Mouse (Mus musculus): ENCODE measurements at regions not wholly inside any gene's neighbourhood (a gene's known extent, or its start where the extent isn't known, plus 50 kb on each side); places are given as distances from the start of the nearest gene placed in this dataset.

- no peak for DNase-seq (ENCODE audit: low read depth, low spot score)
Measured at GRCm38 (mm10) chr9:74650036-74650435, 211.7 kb upstream of the Onecut1 start.

GRCm38 (mm10) chr9:74655956-74656355 lies 205.8 kb upstream of the Onecut1 start:
- DNase-seq (ENCODE audit: low read depth, low spot score) = no peak

GRCm38 (mm10) chr9:74656392-74656791 lies 205.3 kb upstream of the Onecut1 start:
- DNase-seq (ENCODE audit: low read depth, low spot score) = no peak

GRCm38 (mm10) chr9:74671356-74671952 lies 190.3 kb upstream of the Onecut1 start:
- no peak for DNase-seq (ENCODE audit: low read depth, low spot score)

- no peak for DNase-seq (ENCODE audit: low read depth, low spot score)
Measured at GRCm38 (mm10) chr9:74672261-74672660, 189.5 kb upstream of the Onecut1 start.

- no peak for DNase-seq (ENCODE audit: low read depth, low spot score)
Measured at GRCm38 (mm10) chr9:74698229-74698628, 163.5 kb upstream of the Onecut1 start.

GRCm38 (mm10) chr9:74705698-74706097 lies 156.0 kb upstream of the Onecut1 start:
- DNase-seq (ENCODE audit: low read depth, low spot score) = no peak

GRCm38 (mm10) chr9:74707608-74708007 lies 154.1 kb upstream of the Onecut1 start:
- no peak for DNase-seq (ENCODE audit: low read depth, low spot score)

GRCm38 (mm10) chr9:74711698-74712097 lies 150.0 kb upstream of the Onecut1 start:
- no peak for DNase-seq (ENCODE audit: low read depth, low spot score)

- DNase-seq (ENCODE audit: low read depth, low spot score) = no peak
Measured at GRCm38 (mm10) chr9:74732451-74732850, 129.3 kb upstream of the Onecut1 start.

- no peak for DNase-seq (ENCODE audit: low read depth, low spot score)
Measured at GRCm38 (mm10) chr9:74741949-74742348, 119.8 kb upstream of the Onecut1 start.

- no peak for DNase-seq (ENCODE audit: low read depth, low spot score)
Measured at GRCm38 (mm10) chr9:74747886-74748285, 113.8 kb upstream of the Onecut1 start.

GRCm38 (mm10) chr9:74758025-74758424 lies 103.7 kb upstream of the Onecut1 start:
- no peak for DNase-seq (ENCODE audit: low read depth, low spot score)

GRCm38 (mm10) chr9:74758876-74759275 lies 102.8 kb upstream of the Onecut1 start:
- DNase-seq (ENCODE audit: low read depth, low spot score) = no peak

- DNase-seq (ENCODE audit: low read depth, low spot score) = no peak
Measured at GRCm38 (mm10) chr9:74780419-74780818, 81.3 kb upstream of the Onecut1 start.

GRCm38 (mm10) chr9:74793394-74793793 lies 68.3 kb upstream of the Onecut1 start:
- no peak for DNase-seq (ENCODE audit: low read depth, low spot score)

GRCm38 (mm10) chr9:74795994-74796393 lies 65.7 kb upstream of the Onecut1 start:
- no peak for DNase-seq (ENCODE audit: low read depth, low spot score)

- no peak for DNase-seq (ENCODE audit: low read depth, low spot score)
Measured at GRCm38 (mm10) chr9:74797272-74797844, 64.4 kb upstream of the Onecut1 start.

GRCm38 (mm10) chr9:74801091-74801490 lies 60.6 kb upstream of the Onecut1 start:
- DNase-seq (ENCODE audit: low read depth, low spot score) = no peak

- DNase-seq (ENCODE audit: low read depth, low spot score) = no peak
Measured at GRCm38 (mm10) chr9:74811437-74811836, 50.3 kb upstream of the Onecut1 start.
